Mouse (Mus musculus): Measurements from ENCODE around the gene 1600002K03Rik.
A peak's percentile ranks its signal among the peaks of the same experiment; 100 is the strongest.

GRCm38 (mm10) chr10:80148610-80149290 lies 24.0 kb upstream of the 1600002K03Rik start:
- TF ChIP-seq CTCF (IDR thresholded peaks at IDR 0.05; ENCODE audit: extremely low read depth, insufficient read depth, low read length) (peak; percentile 32; the same call in 1 of the 2 replicates), POLR2A (IDR thresholded peaks at IDR 0.05; ENCODE audit: extremely low read depth, insufficient read depth, low read length) (no peak)
